Mouse (Mus musculus) lung, embryonic 14.5 days (tissue): ENCODE data around the gene Ibsp. TPM values are rescaled to one million over a fixed set of nuclear protein-coding genes. Genes with fewer than 3 reads are reported as not detected.
A peak's percentile ranks its signal among the peaks of the same experiment; 100 is the strongest.

Source experiments
- ATAC-seq: fragments of 200-750 bp; cut with Nextera tagmentation; 2 replicates; pipeline ENCODE4 v1.8.0; 2017; ENCODE audit warnings: mild to moderate bottlenecking, moderate TSS enrichment, moderate library complexity; ENCODE audit not compliant: insufficient read depth
- DNase-seq: peaks from one replicate; pipeline ENCODE4 v3.0.0-alpha.2; 2015
- H3K27ac ChIP-seq: fragments of 300-500 bp; sonication (generic); 2 replicates; pipeline ENCODE4 v1.5.1; 2014; ENCODE audit warnings: low read depth, mild to moderate bottlenecking, moderate library complexity
- H3K27me3 ChIP-seq: fragments of 300-500 bp; sonication (generic); 2 replicates; pipeline ENCODE4 v1.6.1; 2014; ENCODE audit warnings: low read length, control low read depth; ENCODE audit not compliant: insufficient read depth
- H3K36me3 ChIP-seq: fragments of 300-500 bp; sonication (generic); 2 replicates; pipeline ENCODE4 v1.6.1; 2014; ENCODE audit warnings: control low read depth; ENCODE audit not compliant: insufficient read depth
- H3K4me1 ChIP-seq: fragments of 300-500 bp; sonication (generic); 2 replicates; pipeline ENCODE4 v1.6.1; 2014; ENCODE audit warnings: antibody characterized with exemption, control low read depth; ENCODE audit not compliant: insufficient read depth
- H3K4me2 ChIP-seq: fragments of 300-500 bp; sonication (generic); 2 replicates; pipeline ENCODE4 v1.6.1; 2014; ENCODE audit warnings: mild to moderate bottlenecking
- H3K4me3 ChIP-seq: fragments of 300-500 bp; sonication (generic); 2 replicates; pipeline ENCODE4 v1.5.1; 2014; ENCODE audit warnings: low read depth, low read length
- H3K9ac ChIP-seq: fragments of 300-500 bp; sonication (generic); 2 replicates; pipeline ENCODE4 v1.6.1; 2014
- H3K9me3 ChIP-seq: fragments of 300-500 bp; sonication (generic); 2 replicates; pipeline ENCODE4 v1.6.1; 2016; ENCODE audit warnings: low read depth, low read length, control low read depth
- CTCF ChIP-seq: IDR thresholded peaks from 2 replicates; pipeline ENCODE4 v1.5.1; 2016; ENCODE audit warnings: antibody characterized with exemption, low read depth
- WGBS: fragments of 180-500 bp; shearing (Covaris S2); extraction: QIAGEN DNeasy Blood & Tissue Kit; methylation state at CpG from one replicate; pipeline ENCODE4 v1.1.7; 2014; 5-methylcytosine and 5-hydroxymethylcytosine counted together
- polyA plus RNA-seq: library from polyadenylated mRNA; unstranded; fragments of >200 nt; fragmentation: Nextera tagmentation; extraction: Ambion mirVana; gene quantifications from 2 replicates; pipeline ENCODE4 v1.2.1, GENCODE M21; 2014

Ibsp gene
- polyA plus RNA-seq, 1 experiment from 2014 or later: 3.0 TPM

DNA sequence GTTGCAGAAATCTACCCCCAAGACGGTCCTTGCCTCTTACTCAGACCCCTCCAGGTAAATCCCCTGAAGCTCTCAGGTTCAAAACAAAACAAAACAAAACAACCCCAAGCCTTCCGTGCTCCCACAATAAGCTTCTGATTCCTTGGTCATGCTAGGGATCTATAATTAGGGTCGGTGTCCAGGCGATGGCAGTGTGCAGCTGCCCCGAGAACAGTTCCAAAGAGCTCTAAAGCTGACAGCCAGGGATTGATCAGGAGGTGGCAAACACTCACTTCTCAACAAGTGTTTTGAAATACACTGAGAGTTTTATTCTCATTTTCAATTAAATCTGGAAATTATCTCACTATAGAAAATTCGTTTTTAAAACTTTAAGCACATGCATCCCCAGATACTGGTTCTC is 43.9 kb downstream of the Ibsp start:
- WGBS: 42% methylated on average over 6 of the region's 6 CpGs
- Histone ChIP-seq H3K36me3 (no peaks in the 10 kb centered on the region), H3K27ac (no peak overlapping the region), H3K9me3 (no peaks in the 10 kb centered on the region), H3K4me2 (no peak overlapping the region), H3K27me3 (no peaks in the 10 kb centered on the region), H3K4me1 (no peaks in the 10 kb centered on the region), H3K9ac (no peak overlapping the region), H3K4me3 (no peak overlapping the region)
- ATAC-seq (no peak), DNase-seq (no peak)
- TF ChIP-seq CTCF: peak; percentile 30

- H3K27ac ChIP-seq: no peak overlapping the region
- H3K9me3 ChIP-seq: no peaks in the 10 kb centered on the region
- no peaks in the 10 kb centered on the region for H3K4me1 ChIP-seq
- peak; percentile 51 for DNase-seq
- WGBS: 70% methylated on average over 9 of the region's 9 CpGs
- H3K4me3 ChIP-seq: no peak overlapping the region
- peak; percentile 49 for TF ChIP-seq CTCF
- no peaks in the 10 kb centered on the region for H3K27me3 ChIP-seq
- H3K9ac ChIP-seq: no peak overlapping the region
- H3K36me3 ChIP-seq: no peaks in the 10 kb centered on the region
- no peak for ATAC-seq
- no peak overlapping the region for H3K4me2 ChIP-seq
Measured at GRCm38 (mm10) chr5:104344526-104345240, 45.7 kb downstream of the Ibsp start.

GRCm38 (mm10) chr5:104345241-104345630 is 46.3 kb downstream of the Ibsp start:
- Histone ChIP-seq H3K9me3 (no peaks in the 10 kb centered on the region), H3K4me1 (no peaks in the 10 kb centered on the region), H3K27ac (no peak overlapping the region), H3K9ac (no peak overlapping the region), H3K4me2 (no peak overlapping the region), H3K36me3 (no peaks in the 10 kb centered on the region), H3K27me3 (no peaks in the 10 kb centered on the region), H3K4me3 (no peak overlapping the region)
- TF ChIP-seq CTCF: no peak
- ATAC-seq: no peak
- DNase-seq: no peak
- 68% methylated on average over 6 of the region's 6 CpGs for WGBS

DNA sequence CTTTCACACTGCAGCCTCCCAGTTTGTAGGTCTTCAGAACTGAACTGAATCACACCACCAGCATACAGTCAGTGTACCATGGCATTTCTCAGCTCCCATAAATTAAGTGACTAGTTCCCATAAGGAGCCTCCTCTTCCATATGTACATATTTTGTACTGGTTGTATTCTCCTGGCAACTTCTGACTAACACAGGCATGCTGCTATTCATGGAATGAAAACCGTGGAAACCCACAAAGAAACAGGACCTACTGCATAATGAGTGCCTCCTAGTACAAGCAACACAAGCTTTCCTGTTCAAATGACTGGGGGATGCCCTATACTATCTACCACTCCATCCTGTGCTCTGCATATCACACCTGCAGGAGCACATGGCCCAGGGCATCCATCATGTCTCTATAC is 52.1 kb downstream of the Ibsp start:
- H3K27ac ChIP-seq: no peak overlapping the region
- no peak overlapping the region for H3K4me2 ChIP-seq
- no peak for ATAC-seq
- 74% methylated on average over 1 of the region's 1 CpGs for whole genome bisulfite sequencing
- H3K4me3 ChIP-seq: no peak overlapping the region
- no peaks in the 10 kb centered on the region for H3K9me3 ChIP-seq
- no peak overlapping the region for H3K9ac ChIP-seq
- no peak for TF ChIP-seq CTCF
- no peaks in the 10 kb centered on the region for H3K27me3 ChIP-seq
- no peaks in the 10 kb centered on the region for H3K4me1 ChIP-seq
- DNase-seq: no peak
- H3K36me3 ChIP-seq: no peaks in the 10 kb centered on the region

DNA sequence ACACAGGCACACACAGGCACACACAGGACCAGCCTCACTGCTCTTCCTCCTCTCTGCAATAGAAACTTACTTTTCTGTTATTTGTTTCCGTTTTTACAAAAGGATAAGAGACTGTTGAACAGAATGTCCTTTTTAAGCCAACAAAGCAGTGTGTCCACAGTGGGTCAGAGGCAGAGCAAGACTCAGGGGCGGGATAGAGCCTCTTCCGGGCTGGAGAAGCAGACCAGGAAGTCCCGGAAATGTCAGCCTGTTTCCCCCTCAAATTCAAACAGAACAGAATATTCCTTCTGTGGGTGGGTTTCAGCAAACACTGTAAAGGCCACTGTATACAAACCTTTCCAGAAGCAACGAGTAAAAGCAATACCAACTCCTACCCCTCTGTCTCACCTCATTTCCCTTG is 52.9 kb downstream of the Ibsp start:
- WGBS: 32% methylated on average over 5 of the region's 5 CpGs
- Histone ChIP-seq H3K27me3 (no peaks in the 10 kb centered on the region), H3K36me3 (no peaks in the 10 kb centered on the region), H3K9me3 (no peaks in the 10 kb centered on the region), H3K4me1 (no peaks in the 10 kb centered on the region), H3K27ac (peak overlapping the region; percentile 18; the same call in 1 of the 2 replicates), H3K4me2 (no peak overlapping the region), H3K9ac (no peak overlapping the region), H3K4me3 (no peak overlapping the region)
- no peak; the same call in 1 of the 2 replicates for ATAC-seq
- TF ChIP-seq CTCF: no peak
- DNase-seq: peak; percentile 27

GRCm38 (mm10) chr5:104357575-104357974 is 58.6 kb downstream of the Ibsp start:
- WGBS: 66% methylated on average over 5 of the region's 5 CpGs
- H3K36me3 ChIP-seq: no peaks in the 10 kb centered on the region
- ATAC-seq (no peak), DNase-seq (no peak)
- no peaks in the 10 kb centered on the region for H3K9me3 ChIP-seq
- no peak overlapping the region for H3K27ac ChIP-seq
- H3K4me1 ChIP-seq: no peaks in the 10 kb centered on the region
- H3K27me3 ChIP-seq: no peaks in the 10 kb centered on the region
- no peak overlapping the region for H3K4me2 ChIP-seq
- H3K4me3 ChIP-seq: no peak overlapping the region
- TF ChIP-seq CTCF: no peak
- H3K9ac ChIP-seq: no peak overlapping the region

DNA sequence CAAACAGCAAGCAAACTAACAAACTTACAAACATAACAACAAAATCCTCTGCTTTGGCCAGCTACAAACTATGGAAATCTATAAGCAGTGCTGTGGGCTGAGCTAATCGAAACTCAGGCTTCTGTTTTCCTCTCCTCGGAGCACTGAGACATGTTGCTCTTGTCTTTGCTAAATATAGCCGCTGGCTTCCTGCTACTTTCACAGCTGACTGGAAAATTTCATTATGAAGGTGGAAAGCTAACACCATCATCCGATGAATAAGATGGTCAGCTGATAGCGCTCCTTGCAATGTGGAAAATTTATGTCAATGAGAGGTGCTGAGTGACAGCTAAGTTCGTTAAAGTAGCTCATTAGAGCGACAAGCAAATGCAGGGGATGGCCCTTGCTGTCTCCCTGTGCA is 59.6 kb downstream of the Ibsp start:
- Histone ChIP-seq H3K36me3 (no peaks in the 10 kb centered on the region), H3K4me1 (no peaks in the 10 kb centered on the region), H3K9me3 (no peaks in the 10 kb centered on the region), H3K4me3 (no peak overlapping the region), H3K9ac (no peak overlapping the region), H3K27ac (no peak overlapping the region), H3K4me2 (no peak overlapping the region), H3K27me3 (no peaks in the 10 kb centered on the region)
- ATAC-seq (no peak), DNase-seq (no peak)
- TF ChIP-seq CTCF: no peak
- 62% methylated on average over 7 of the region's 7 CpGs for WGBS
